Comparison of ENCODE assay signal across 8 mouse cellular contexts in the genomic region with DNA sequence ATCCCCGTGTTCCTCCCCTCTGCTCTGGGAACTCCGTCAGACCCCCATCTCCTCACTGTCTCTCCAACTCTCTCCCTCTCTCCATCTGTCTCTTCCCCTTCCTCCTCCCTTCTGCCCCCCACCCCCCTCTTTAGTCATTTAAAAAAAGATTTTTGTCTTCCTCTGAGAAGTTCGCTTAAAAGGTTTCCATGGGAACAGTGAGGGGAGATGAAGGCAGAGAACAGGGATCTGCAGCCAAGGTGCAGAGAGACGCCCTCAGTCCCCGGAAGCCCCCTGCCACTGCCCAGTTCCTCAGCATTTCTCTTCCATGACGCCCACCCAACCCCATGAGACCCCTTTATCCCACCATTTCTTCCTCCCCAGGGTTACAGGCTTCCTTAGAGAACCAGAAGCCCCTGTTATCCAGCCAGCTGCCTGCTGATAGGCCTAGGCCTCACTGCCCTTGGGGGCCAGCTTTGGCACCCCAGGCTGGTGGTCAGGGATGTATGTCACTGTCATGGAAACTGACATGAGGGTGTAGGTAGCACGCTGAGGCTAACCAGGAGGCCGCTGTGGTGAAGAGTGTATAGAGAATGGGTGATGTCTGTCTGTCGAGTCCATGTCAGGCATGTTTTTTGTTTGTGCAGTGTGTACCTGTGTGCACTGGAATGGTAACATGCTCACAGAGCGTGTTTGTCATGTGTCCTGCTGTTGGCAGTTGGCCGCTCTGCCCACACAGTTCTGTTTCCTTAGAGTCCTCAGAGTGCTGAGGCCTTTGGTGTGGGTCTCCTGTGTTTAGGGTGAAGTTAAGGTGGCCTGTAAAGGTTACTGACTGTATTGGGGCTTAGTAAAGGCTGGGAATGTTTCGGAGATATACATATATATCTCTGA. TPM values are rescaled to one million over a fixed set of nuclear protein-coding genes. Genes with fewer than 3 reads are reported as not detected.
DNase-seq lines count a peak whose midpoint lies in the region; ATAC-seq and TF ChIP-seq lines count a peak whose summit lies in the region.

No protein-coding gene starts in this region.

- no peak for ATAC-seq in lung, embryonic 16.5 days (ENCODE audit: low read depth)
- ATAC-seq in intestine, embryonic 14.5 days (replicated peaks; ENCODE audit: low FRiP score, low TSS enrichment, low read depth) = no peak
- no peak for ATAC-seq in neural tube, embryonic 12.5 days (ENCODE audit: low FRiP score, low read depth)

- H3K4me1 ChIP-seq in lung, embryonic 16.5 days (replicated peaks; ENCODE audit: control insufficient read depth, insufficient read depth, low read length) = peaks cover 40% of the 10 kb centered on the region
- H3K4me1 ChIP-seq in lung, adult 2 months (ENCODE audit: control insufficient read depth, insufficient read depth, low read length) = peaks cover 5% of the 10 kb centered on the region
- H3K4me1 ChIP-seq in intestine, embryonic 14.5 days (replicated peaks; ENCODE audit: control insufficient read depth, insufficient read depth, low read length) = peaks cover 53% of the 10 kb centered on the region
- peaks cover 76% of the 10 kb centered on the region for H3K4me1 ChIP-seq in neural tube, embryonic 12.5 days

- no peak for TF ChIP-seq CTCF in lung, adult 2 months (IDR thresholded peaks at IDR 0.05; ENCODE audit: insufficient read depth, low read length)

- H3K27me3 ChIP-seq in lung, embryonic 16.5 days (ENCODE audit: control insufficient read depth, insufficient read depth, low read depth, low read length) = no peaks in the 10 kb centered on the region
- H3K27me3 ChIP-seq in intestine, embryonic 14.5 days (replicated peaks; ENCODE audit: control insufficient read depth, insufficient read depth, low read length) = no peaks in the 10 kb centered on the region
- H3K27me3 ChIP-seq in neural tube, embryonic 12.5 days (replicated peaks) = no peaks in the 10 kb centered on the region

- peak overlapping the region; percentile 79 for H3K4me2 ChIP-seq in lung, embryonic 16.5 days (ENCODE audit: low read depth, low read length)
- peak overlapping the region; percentile 71 for H3K4me2 ChIP-seq in intestine, embryonic 14.5 days (ENCODE audit: low read length)
- H3K4me2 ChIP-seq in neural tube, embryonic 12.5 days (replicated peaks) = peak overlapping the region; percentile 83

- no peaks in the 10 kb centered on the region for H3K9me3 ChIP-seq in lung, embryonic 16.5 days (ENCODE audit: control insufficient read depth, low read length)
- H3K9me3 ChIP-seq in intestine, embryonic 14.5 days (ENCODE audit: control insufficient read depth, low read length) = no peaks in the 10 kb centered on the region
- no peaks in the 10 kb centered on the region for H3K9me3 ChIP-seq in neural tube, embryonic 12.5 days

- TF ChIP-seq POLR2A in lung, adult 2 months (IDR thresholded peaks at IDR 0.05; ENCODE audit: borderline replicate concordance, extremely low read depth, low read depth, low read length) = no peak

- no peak overlapping the region for H3K27ac ChIP-seq in lung, embryonic 16.5 days (ENCODE audit: low read length)
- no peak overlapping the region for H3K27ac ChIP-seq in intestine, embryonic 14.5 days (ENCODE audit: low read depth)
- no peak overlapping the region for H3K27ac ChIP-seq in neural tube, embryonic 12.5 days

- no peaks in the 10 kb centered on the region for H3K36me3 ChIP-seq in lung, embryonic 16.5 days (ENCODE audit: control insufficient read depth, insufficient read depth, low read length)
- no peaks in the 10 kb centered on the region for H3K36me3 ChIP-seq in intestine, embryonic 14.5 days (ENCODE audit: control insufficient read depth, insufficient read depth, low read length)
- H3K36me3 ChIP-seq in neural tube, embryonic 12.5 days = no peaks in the 10 kb centered on the region; the same call in 1 of the 2 replicates

- peak; percentile 62 for DNase-seq in cerebellum, adult 11-12 months
- DNase-seq in cerebellum, adult 18-20 months = no peak
- no peak for DNase-seq in lung, adult 2 months
- no peak for DNase-seq in intestine, embryonic 14.5 days (ENCODE audit: low spot score)
- DNase-seq in spleen, postnatal 14 days (ENCODE audit: low spot score in 2 of 2) = no peak
- DNase-seq in gastrocnemius, adult 8-10 months (ENCODE audit: low spot score in 2 of 2) = no peak

- WGBS in lung, embryonic 16.5 days = 54% methylated on average over 12 of the region's 12 CpGs
- WGBS in lung, adult 2 months = 76% methylated on average over 12 of the region's 12 CpGs
- 61% methylated on average over 12 of the region's 12 CpGs for WGBS in intestine, embryonic 14.5 days
- WGBS in neural tube, embryonic 12.5 days = 36% methylated on average over 12 of the region's 12 CpGs

- no peak overlapping the region for H3K9ac ChIP-seq in lung, embryonic 16.5 days (ENCODE audit: low read length)
- no peak overlapping the region for H3K9ac ChIP-seq in intestine, embryonic 14.5 days (ENCODE audit: low read length)
- 0 out of 2 replicates have a peak overlapping the region, but pooled peaks have one; percentile 22 for H3K9ac ChIP-seq in neural tube, embryonic 12.5 days

- no peak overlapping the region for H3K4me3 ChIP-seq in lung, embryonic 16.5 days (ENCODE audit: low read length)
- no peak overlapping the region for H3K4me3 ChIP-seq in lung, adult 2 months (replicated peaks; ENCODE audit: extremely low read depth, low read depth, low read length)
- H3K4me3 ChIP-seq in intestine, embryonic 14.5 days (ENCODE audit: low read depth, low read length) = 0 out of 2 replicates have a peak overlapping the region, but pooled peaks have one; percentile 41
- no peak overlapping the region for H3K4me3 ChIP-seq in neural tube, embryonic 12.5 days

RNA-seq across cellular contexts. Expression of a gene that starts 6.4 kb away (rescaled TPM):
- polyA plus RNA-seq in lung, embryonic 16.5 days (2015; fragmentation: Nextera tagmentation; extraction: Ambion mirVana) = 0.90 and 1.9 TPM in 2 replicates
- polyA plus RNA-seq in lung, adult 2 months (2012; rRNA removed) = 31.3 and 32.8 TPM in 2 replicates
- 2.2 and 2.4 TPM in 2 replicates for polyA plus RNA-seq in intestine, embryonic 14.5 days (2014; fragmentation: Nextera tagmentation; extraction: Ambion mirVana)
- 2.6 and 3.5 TPM in 2 replicates for polyA plus RNA-seq in neural tube, embryonic 12.5 days (2016; fragmentation: Nextera tagmentation; extraction: Ambion mirVana)
- 1 to 10 TPM; 1.4 to 2.6 (median 1.9) TPM for total RNA-seq in gastrocnemius, adult 8-10 months (2022)

RNA-seq across cellular contexts. Expression of a gene that starts 8.1 kb away (rescaled TPM):
- 194 and 199 TPM in 2 replicates for polyA plus RNA-seq in lung, embryonic 16.5 days (2015; fragmentation: Nextera tagmentation; extraction: Ambion mirVana)
- 129 and 145 TPM in 2 replicates for polyA plus RNA-seq in lung, adult 2 months (2012; rRNA removed)
- 195 and 197 TPM in 2 replicates for polyA plus RNA-seq in intestine, embryonic 14.5 days (2014; fragmentation: Nextera tagmentation; extraction: Ambion mirVana)
- 151 and 153 TPM in 2 replicates for polyA plus RNA-seq in neural tube, embryonic 12.5 days (2016; fragmentation: Nextera tagmentation; extraction: Ambion mirVana)
- total RNA-seq in gastrocnemius, adult 8-10 months (2022) = 100 to 1,000 TPM; 102 to 113 (median 108) TPM

RNA-seq across cellular contexts. Expression of a gene that starts 14.6 kb away (rescaled TPM):
- 9.7 and 10.0 TPM in 2 replicates for polyA plus RNA-seq in lung, embryonic 16.5 days (2015; fragmentation: Nextera tagmentation; extraction: Ambion mirVana)
- polyA plus RNA-seq in lung, adult 2 months (2012; rRNA removed) = 101 and 114 TPM in 2 replicates
- 6.0 and 6.4 TPM in 2 replicates for polyA plus RNA-seq in intestine, embryonic 14.5 days (2014; fragmentation: Nextera tagmentation; extraction: Ambion mirVana)
- 14.5 and 15.9 TPM in 2 replicates for polyA plus RNA-seq in neural tube, embryonic 12.5 days (2016; fragmentation: Nextera tagmentation; extraction: Ambion mirVana)
- total RNA-seq in gastrocnemius, adult 8-10 months (2022) = 10 to 100 TPM in 2 of 4 experiments, 1 to 10 TPM in 2; 7.7 to 10.7 (median 9.9) TPM

RNA-seq across cellular contexts. Expression of a gene that starts 25.5 kb away (rescaled TPM):
- 16.5 and 17.1 TPM in 2 replicates for polyA plus RNA-seq in lung, embryonic 16.5 days (2015; fragmentation: Nextera tagmentation; extraction: Ambion mirVana)
- 14.1 and 14.5 TPM in 2 replicates for polyA plus RNA-seq in lung, adult 2 months (2012; rRNA removed)
- polyA plus RNA-seq in intestine, embryonic 14.5 days (2014; fragmentation: Nextera tagmentation; extraction: Ambion mirVana) = 9.8 and 12.8 TPM in 2 replicates
- polyA plus RNA-seq in neural tube, embryonic 12.5 days (2016; fragmentation: Nextera tagmentation; extraction: Ambion mirVana) = 17.6 and 19.4 TPM in 2 replicates
- total RNA-seq in gastrocnemius, adult 8-10 months (2022) = 1 to 10 TPM; 1.1 to 1.6 (median 1.5) TPM

RNA-seq across cellular contexts. Expression of a gene that starts 30.6 kb away (rescaled TPM):
- 9.0 and 12.9 TPM in 2 replicates for polyA plus RNA-seq in lung, embryonic 16.5 days (2015; fragmentation: Nextera tagmentation; extraction: Ambion mirVana)
- polyA plus RNA-seq in lung, adult 2 months (2012; rRNA removed) = 1.5 and 1.8 TPM in 2 replicates
- 5.2 and 8.1 TPM in 2 replicates for polyA plus RNA-seq in intestine, embryonic 14.5 days (2014; fragmentation: Nextera tagmentation; extraction: Ambion mirVana)
- 6.0 and 7.0 TPM in 2 replicates for polyA plus RNA-seq in neural tube, embryonic 12.5 days (2016; fragmentation: Nextera tagmentation; extraction: Ambion mirVana)
- total RNA-seq in gastrocnemius, adult 8-10 months (2022) = under 1 TPM; 0.22 to 0.83 (median 0.41) TPM
